Mouse (Mus musculus) urinary bladder, postnatal 4 days (tissue): ENCODE data around the gene Cbfa2t3.
"Not testable (repeated sequence)": the region's sequence is repeated elsewhere in the genome, so short reads cannot be mapped to it uniquely, and the experiment has no call there.

Source experiments
- DNase-seq, 2 experiments: peaks; one replicate each; pipeline ENCODE4 v3.0.0; 2021 to 2022; ENCODE audit warnings: low spot score in 2 of 2

Gene Cbfa2t3

GRCm38 (mm10) chr8:122638601-122639000 lies 60.3 kb downstream of the Cbfa2t3 start:
- no peak for DNase-seq

- DNase-seq: no peak
Observed at GRCm38 (mm10) chr8:122637230-122637629, 61.7 kb downstream of the Cbfa2t3 start.

- no peak for DNase-seq
Observed at GRCm38 (mm10) chr8:122636803-122637175, 62.1 kb downstream of the Cbfa2t3 start.

- peak in 1 of 2 experiments; percentile 37 for DNase-seq
Observed at GRCm38 (mm10) chr8:122635878-122636802, 62.8 kb downstream of the Cbfa2t3 start.

- DNase-seq: no peak
Observed at GRCm38 (mm10) chr8:122633205-122633604, 65.7 kb downstream of the Cbfa2t3 start.

GRCm38 (mm10) chr8:122632134-122632533 lies 66.8 kb downstream of the Cbfa2t3 start:
- DNase-seq: not testable (repeated sequence)

GRCm38 (mm10) chr8:122630696-122631095 lies 68.2 kb downstream of the Cbfa2t3 start:
- no peak for DNase-seq

GRCm38 (mm10) chr8:122629388-122629787 lies 69.5 kb downstream of the Cbfa2t3 start:
- DNase-seq: no peak

GRCm38 (mm10) chr8:122626896-122627295 lies 72.0 kb downstream of the Cbfa2t3 start:
- no peak for DNase-seq

GRCm38 (mm10) chr8:122625811-122626210 lies 73.1 kb downstream of the Cbfa2t3 start:
- DNase-seq: no peak

GRCm38 (mm10) chr8:122624653-122625052 lies 74.3 kb downstream of the Cbfa2t3 start:
- DNase-seq: no peak

- DNase-seq: no peak
Observed at GRCm38 (mm10) chr8:122623844-122624642, 74.9 kb downstream of the Cbfa2t3 start.

GRCm38 (mm10) chr8:122622727-122623126 lies 76.2 kb downstream of the Cbfa2t3 start, which contains the start of gene Pabpn1l:
TSS of gene Pabpn1l (minus strand) at chr8:122622739.
- no peak for DNase-seq

- no peak for DNase-seq
Observed at GRCm38 (mm10) chr8:122620446-122620845, 78.5 kb downstream of the Cbfa2t3 start.

- no peak for DNase-seq
Observed at GRCm38 (mm10) chr8:122618660-122619378, 80.1 kb downstream of the Cbfa2t3 start.

GRCm38 (mm10) chr8:122617947-122618546 lies 80.9 kb downstream of the Cbfa2t3 start:
- peak; percentile 67 to 88 for DNase-seq

GRCm38 (mm10) chr8:122616181-122616905 lies 82.6 kb downstream of the Cbfa2t3 start:
- DNase-seq: peak in 1 of 2 experiments; percentile 50

- peak; percentile 93 to 96 for DNase-seq
Observed at GRCm38 (mm10) chr8:122611295-122612133, 87.4 kb downstream of the Cbfa2t3 start, which contains the start of the genes Galns and Trappc2l. TSS of gene Galns (minus strand) at chr8:122611463. TSS of gene Trappc2l (plus strand) at chr8:122611640.

- DNase-seq: no peak
Observed at GRCm38 (mm10) chr8:122610612-122611277, 88.2 kb downstream of the Cbfa2t3 start.
